Mouse (Mus musculus) liver, embryonic 12.5 days (tissue): Measurements from ENCODE around the gene Psme2. TPM values are rescaled to one million over a fixed set of nuclear protein-coding genes. Genes with fewer than 3 reads are reported as not detected.

Experiments used
- ATAC-seq: fragments of 200-750 bp; cut with Nextera tagmentation; 2 replicates; pipeline ENCODE4 v1.8.0; 2017; ENCODE audit warnings: moderate number of reproducible peaks, mild to moderate bottlenecking, moderate library complexity
- H3K27ac ChIP-seq: fragments of 300-500 bp; sonication (generic); 2 replicates; pipeline ENCODE4 v1.5.1; 2016; ENCODE audit warnings: mild to moderate bottlenecking
- H3K27me3 ChIP-seq: fragments of 300-500 bp; sonication (generic); replicated peaks from 2 replicates; pipeline ENCODE4 v1.6.1; 2016; ENCODE audit warnings: mild to moderate bottlenecking, moderate library complexity
- H3K36me3 ChIP-seq: fragments of 300-500 bp; sonication (generic); 2 replicates; pipeline ENCODE4 v1.6.1; 2016; ENCODE audit warnings: mild to moderate bottlenecking, moderate library complexity
- H3K4me1 ChIP-seq: fragments of 300-500 bp; sonication (generic); 2 replicates; pipeline ENCODE4 v1.6.1; 2016
- H3K4me2 ChIP-seq: fragments of 300-500 bp; sonication (generic); 2 replicates; pipeline ENCODE4 v1.6.1; 2016; ENCODE audit warnings: mild to moderate bottlenecking, moderate library complexity
- H3K4me3 ChIP-seq: fragments of 300-500 bp; sonication (generic); 2 replicates; pipeline ENCODE4 v1.5.1; 2016; ENCODE audit warnings: mild to moderate bottlenecking, moderate library complexity
- H3K9ac ChIP-seq: fragments of 300-500 bp; sonication (generic); 2 replicates; pipeline ENCODE4 v1.6.1; 2016; ENCODE audit warnings: mild to moderate bottlenecking, moderate library complexity
- H3K9me3 ChIP-seq: fragments of 300-500 bp; sonication (generic); replicated peaks from 2 replicates; pipeline ENCODE4 v1.6.1; 2016; ENCODE audit warnings: mild to moderate bottlenecking, moderate library complexity
- WGBS: fragments of 180-500 bp; shearing (Covaris S2); methylation state at CpG from one replicate; pipeline ENCODE4 v1.1.7; 2016; ENCODE audit not compliant: insufficient replicate concordance; 5-methylcytosine and 5-hydroxymethylcytosine counted together
- polyA plus RNA-seq: library from polyadenylated mRNA; unstranded; fragments of >200 nt; fragmentation: Nextera tagmentation; extraction: Ambion mirVana; gene quantifications from 2 replicates; pipeline ENCODE4 v1.2.1, GENCODE M21; 2016

The Psme2 gene
- polyA plus RNA-seq, 1 experiment from 2014 or later = 222 TPM

DNA sequence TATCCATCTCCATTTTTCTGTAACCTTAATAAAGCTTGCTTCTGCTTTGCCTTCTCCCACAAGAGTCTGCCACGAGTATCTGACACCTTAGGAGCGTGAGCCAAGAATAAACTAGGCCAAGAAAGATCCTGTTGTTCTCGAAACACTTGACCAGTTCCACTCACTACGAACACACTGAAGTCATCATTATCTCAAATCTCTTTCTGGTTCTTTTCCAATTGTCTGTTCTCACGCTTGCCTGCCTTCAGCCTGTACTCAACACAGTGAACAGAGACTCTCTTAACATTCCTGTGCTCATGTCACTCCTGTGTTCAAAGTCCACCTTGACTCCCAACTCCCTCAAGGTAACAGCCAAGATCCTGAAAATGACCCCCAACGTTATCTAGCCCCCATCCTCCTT lies 22.4 kb upstream of the Psme2 start:
- no peak overlapping the region for H3K9ac ChIP-seq
- H3K9me3 ChIP-seq = no peaks in the 10 kb centered on the region
- ATAC-seq = no peak
- no peaks in the 10 kb centered on the region for H3K27me3 ChIP-seq
- peak overlapping the region; percentile 63; the same call in 1 of the 2 replicates for H3K27ac ChIP-seq
- H3K36me3 ChIP-seq = peaks cover 24% of the 10 kb centered on the region
- H3K4me3 ChIP-seq = no peak overlapping the region
- WGBS = 69% methylated on average over 6 of the region's 6 CpGs
- H3K4me2 ChIP-seq = no peak overlapping the region
- H3K4me1 ChIP-seq = peaks cover 56% of the 10 kb centered on the region

DNA sequence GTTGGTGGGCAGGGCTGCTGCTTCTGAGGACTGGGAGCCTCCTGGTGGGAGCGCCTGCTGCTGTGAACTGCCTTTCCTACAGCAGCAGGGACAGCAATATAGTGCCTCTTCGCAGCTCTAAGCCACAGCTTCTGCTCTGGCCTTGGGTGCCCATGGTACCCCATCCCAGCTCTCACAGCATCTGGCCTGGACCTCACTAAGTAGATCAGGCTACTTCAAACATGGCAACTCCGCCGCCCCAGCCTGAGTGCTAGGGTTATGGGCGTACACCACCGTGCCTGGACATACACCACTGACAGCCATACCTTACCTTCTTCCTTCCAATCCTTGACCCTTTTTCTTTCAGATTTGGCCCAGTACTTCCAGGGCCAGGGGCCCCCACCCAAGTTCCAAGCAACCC lies 17.4 kb upstream of the Psme2 start:
- Histone ChIP-seq H3K27ac (no peak overlapping the region), H3K4me3 (no peak overlapping the region), H3K9me3 (no peaks in the 10 kb centered on the region), H3K27me3 (no peaks in the 10 kb centered on the region), H3K9ac (no peak overlapping the region), H3K36me3 (peaks cover 61% of the 10 kb centered on the region), H3K4me2 (no peak overlapping the region), H3K4me1 (peaks cover 45% of the 10 kb centered on the region)
- ATAC-seq = no peak
- 93% methylated on average over 6 of the region's 6 CpGs for WGBS

DNA sequence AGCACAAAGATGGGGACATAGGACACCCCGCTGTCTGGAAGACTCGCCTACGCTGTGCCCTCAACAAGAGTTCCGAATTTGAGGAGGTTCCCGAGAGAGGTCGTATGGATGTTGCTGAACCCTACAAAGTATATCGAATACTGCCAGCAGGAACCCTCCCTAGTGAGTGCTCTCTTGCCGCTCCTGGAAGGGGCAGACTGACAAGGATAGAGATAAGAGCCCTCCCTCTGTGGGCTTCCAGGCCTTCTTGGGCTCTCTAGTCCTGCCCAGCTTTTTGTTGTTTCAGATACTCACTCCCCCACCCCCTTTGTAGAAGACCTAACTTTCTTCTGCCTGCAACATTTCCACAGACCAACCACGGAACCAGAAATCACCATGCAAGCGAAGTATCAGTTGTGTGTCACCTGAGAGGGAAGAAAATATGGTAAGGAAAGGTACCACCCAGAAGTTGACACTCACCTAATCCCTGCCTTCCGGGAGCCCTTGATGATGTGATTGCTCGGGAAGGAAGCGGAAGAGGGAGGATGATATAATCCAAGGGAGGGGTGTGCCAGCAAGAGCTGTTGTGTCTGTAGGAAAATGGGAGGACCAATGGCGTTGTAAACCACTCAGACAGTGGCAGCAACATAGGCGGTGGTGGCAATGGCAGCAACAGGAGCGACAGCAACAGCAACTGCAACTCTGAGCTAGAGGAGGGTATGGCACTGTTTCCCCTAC lies 15.0 kb upstream of the Psme2 start:
- peak overlapping the region; percentile 70 for H3K4me2 ChIP-seq
- H3K36me3 ChIP-seq = peaks cover 84% of the 10 kb centered on the region
- no peaks in the 10 kb centered on the region for H3K9me3 ChIP-seq
- 72% methylated on average over 16 of the region's 16 CpGs for WGBS
- H3K27me3 ChIP-seq = no peaks in the 10 kb centered on the region
- H3K27ac ChIP-seq = peak overlapping the region; percentile 72
- peak overlapping the region; percentile 59 for H3K9ac ChIP-seq
- H3K4me3 ChIP-seq = peak overlapping the region; percentile 35
- peaks cover 46% of the 10 kb centered on the region for H3K4me1 ChIP-seq
- ATAC-seq = peak; percentile 37; the same call in 1 of the 2 replicates

DNA sequence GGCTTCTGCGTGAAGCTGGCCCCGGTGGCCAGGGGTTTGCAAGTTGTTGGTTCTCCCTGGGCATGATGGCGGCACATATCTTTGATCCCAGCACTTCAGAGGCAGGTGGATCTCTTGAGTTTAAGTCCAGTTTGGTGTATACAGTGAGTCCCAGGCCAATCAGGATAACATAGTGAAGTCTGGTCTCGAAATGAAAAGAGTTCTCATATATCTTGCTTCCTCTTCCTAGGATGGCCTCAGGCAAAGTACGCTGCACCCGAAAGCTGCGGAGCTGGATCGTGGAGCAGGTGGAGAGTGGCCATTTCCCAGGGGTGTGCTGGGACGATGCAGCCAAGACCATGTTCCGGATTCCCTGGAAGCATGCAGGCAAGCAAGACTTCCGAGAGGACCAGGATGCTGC lies 13.9 kb upstream of the Psme2 start:
- Histone ChIP-seq H3K36me3 (peaks cover 86% of the 10 kb centered on the region), H3K27me3 (no peaks in the 10 kb centered on the region), H3K9ac (peak overlapping the region; percentile 70), H3K4me3 (peak overlapping the region; percentile 63), H3K27ac (peak overlapping the region; percentile 94), H3K9me3 (no peaks in the 10 kb centered on the region), H3K4me1 (peaks cover 46% of the 10 kb centered on the region), H3K4me2 (peak overlapping the region; percentile 70)
- WGBS = 87% methylated on average over 11 of the region's 11 CpGs
- ATAC-seq = no peak

DNA sequence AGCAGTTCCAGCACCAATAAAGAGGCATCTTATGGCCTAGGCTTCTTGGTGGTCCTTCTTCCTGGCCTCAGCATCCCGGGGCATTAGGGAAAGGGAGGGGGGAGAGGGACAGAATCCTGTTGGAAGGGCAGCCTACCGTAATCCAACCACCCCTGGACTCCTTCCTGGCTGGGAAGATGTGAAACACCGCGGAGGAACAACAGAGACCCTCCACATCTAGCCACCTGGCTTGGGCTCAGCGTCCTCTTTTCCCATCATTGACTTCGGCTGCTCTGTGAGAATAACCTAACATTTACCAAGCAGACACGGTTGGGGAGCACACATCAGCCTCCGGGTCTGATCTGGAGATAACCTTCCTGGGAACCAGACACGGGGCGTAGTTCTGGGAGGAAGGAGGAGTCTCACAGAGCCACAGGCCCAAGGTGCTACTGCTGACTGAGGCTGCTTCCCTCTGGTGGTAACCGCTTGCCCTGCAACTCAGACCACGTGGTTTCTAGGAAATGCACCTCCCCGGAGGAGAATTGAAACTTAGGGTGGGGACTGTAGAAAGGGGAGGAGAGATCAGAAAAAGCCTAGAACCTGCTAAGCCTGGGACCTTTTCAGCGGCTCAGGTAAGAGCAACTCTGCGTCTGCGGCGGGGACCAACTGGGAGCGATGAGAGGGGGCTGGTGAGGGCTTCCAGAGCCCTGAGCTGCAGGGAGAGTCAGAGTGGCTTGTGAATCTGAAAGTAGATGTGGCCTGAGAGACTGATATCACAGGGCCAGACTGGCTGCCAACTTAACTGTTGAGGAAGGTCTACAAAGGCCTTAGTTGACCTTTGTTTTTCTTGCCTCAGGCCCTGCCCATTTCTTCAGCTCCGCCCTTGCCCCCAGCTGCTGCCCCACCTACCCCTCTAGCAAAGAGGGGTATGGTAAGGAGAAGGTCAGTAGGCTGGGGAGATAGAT lies 13.0 kb upstream of the Psme2 start:
- peak; percentile 94 for ATAC-seq
- Histone ChIP-seq H3K4me2 (peak overlapping the region; percentile 70), H3K27ac (peak overlapping the region; percentile 94), H3K9ac (peak overlapping the region; percentile 72), H3K4me1 (peaks cover 46% of the 10 kb centered on the region), H3K36me3 (peaks cover 86% of the 10 kb centered on the region), H3K27me3 (no peaks in the 10 kb centered on the region), H3K4me3 (peak overlapping the region; percentile 63), H3K9me3 (no peaks in the 10 kb centered on the region)
- WGBS = 16% methylated on average over 19 of the region's 19 CpGs

DNA sequence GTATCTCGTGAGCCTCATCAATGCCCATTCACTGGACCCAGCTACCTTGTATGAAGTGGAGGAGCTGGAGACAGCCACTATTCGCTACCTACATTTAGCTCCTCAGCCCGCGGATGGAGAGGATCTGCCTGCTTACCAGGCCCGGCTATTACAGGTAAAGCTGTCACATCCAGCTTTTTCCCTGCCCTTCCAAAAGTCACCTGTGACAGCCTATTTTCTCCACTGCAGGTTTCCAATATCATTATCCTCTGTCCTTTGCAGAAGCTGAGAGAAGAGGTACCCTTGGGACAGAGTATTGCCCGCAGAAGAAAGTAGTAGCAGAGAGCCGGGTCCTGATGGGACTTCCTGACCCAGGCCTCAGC lies 12.3 kb upstream of the Psme2 start, which contains the start of gene Irf9:
Irf9 (plus strand) TSS at position 301 of the 362 bp plus-strand sequence.
- Histone ChIP-seq H3K27ac (peak within 1 kb of the TSS; percentile 94), H3K9ac (peak within 1 kb of the TSS; percentile 72), H3K4me2 (peak within 1 kb of the TSS; percentile 70), H3K9me3 (no peaks in the 10 kb centered on the region), H3K4me1 (peaks cover 46% of the 10 kb centered on the region), H3K36me3 (peaks cover 86% of the 10 kb centered on the region), H3K27me3 (no peaks in the 10 kb centered on the region), H3K4me3 (peak within 1 kb of the TSS; percentile 63)
- 81% methylated on average over 7 of the region's 7 CpGs for WGBS
- no peak for ATAC-seq

DNA sequence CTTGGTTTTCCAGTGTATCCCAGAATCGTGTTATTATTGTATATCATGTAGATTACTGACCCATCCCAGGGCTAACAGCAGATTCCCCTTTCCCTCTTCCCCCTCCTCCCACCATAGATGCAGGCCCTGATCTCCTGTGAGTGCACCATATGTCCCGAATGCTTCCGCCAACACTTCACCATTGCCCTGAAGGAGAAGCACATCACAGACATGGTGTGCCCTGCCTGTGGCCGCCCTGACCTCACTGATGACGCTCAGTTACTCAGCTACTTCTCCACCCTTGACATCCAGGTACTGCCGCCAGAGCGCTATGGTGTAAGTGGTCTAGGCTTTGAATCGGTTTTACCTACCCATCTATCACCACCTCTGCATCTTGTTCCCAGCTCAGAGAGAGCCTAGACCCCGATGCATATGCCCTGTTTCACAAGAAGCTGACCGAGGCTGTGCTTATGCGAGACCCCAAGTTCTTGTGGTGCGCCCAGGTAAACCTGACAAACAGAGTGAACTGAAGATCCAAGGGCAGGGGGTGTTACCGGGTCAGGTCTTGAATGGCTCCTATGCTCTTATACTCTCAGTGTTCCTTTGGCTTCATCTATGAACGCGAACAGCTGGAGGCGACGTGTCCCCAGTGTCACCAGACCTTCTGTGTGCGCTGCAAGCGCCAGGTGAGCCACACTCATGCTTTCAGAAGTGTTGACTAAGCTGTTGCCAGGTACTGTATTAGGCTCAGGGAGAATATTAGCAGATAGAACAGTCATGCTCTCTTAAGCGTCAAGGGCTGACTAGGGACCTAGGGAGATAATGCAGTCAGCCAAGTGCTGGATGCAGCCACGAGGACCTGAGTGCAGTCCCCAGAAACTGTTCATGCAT lies 7.8 kb upstream of the Psme2 start:
- peaks cover 21% of the 10 kb centered on the region for H3K4me1 ChIP-seq
- H3K4me3 ChIP-seq = no peak overlapping the region
- no peaks in the 10 kb centered on the region for H3K27me3 ChIP-seq
- no peak overlapping the region for H3K9ac ChIP-seq
- ATAC-seq = no peak
- H3K9me3 ChIP-seq = no peaks in the 10 kb centered on the region
- peaks cover 96% of the 10 kb centered on the region for H3K36me3 ChIP-seq
- no peak overlapping the region for H3K4me2 ChIP-seq
- no peak overlapping the region for H3K27ac ChIP-seq
- 92% methylated on average over 21 of the region's 21 CpGs for WGBS

DNA sequence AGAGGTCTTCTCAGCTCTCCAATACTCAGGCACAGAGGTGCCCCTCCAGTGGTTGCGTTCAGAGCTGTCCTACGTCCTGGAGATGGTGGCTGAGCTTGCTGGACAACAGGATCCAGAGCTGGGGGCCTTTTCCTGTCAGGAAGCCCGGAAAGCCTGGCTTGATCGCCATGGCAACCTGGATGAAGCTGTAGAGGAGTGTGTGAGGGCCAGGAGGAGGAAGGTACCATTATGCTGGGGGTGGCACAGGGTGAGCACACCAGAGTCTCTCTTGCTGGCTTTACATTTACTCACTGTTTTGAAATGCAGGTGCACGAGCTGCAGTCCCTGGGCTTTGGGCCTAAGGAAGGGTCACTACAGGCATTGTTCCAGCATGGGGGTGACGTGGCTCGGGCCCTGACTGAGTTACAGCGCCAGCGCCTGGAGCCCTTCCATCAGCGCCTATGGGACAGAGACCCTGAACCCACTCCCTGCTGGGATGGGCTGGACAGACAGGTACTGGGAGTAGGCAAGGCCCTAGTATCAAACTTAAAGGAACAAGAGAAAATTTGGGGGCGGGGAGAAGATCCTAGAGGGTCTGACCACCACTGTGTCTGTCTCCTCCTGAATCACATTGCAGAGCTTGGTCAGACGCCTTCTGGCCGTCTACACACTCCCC lies 5.2 kb upstream of the Psme2 start:
- Histone ChIP-seq H3K4me1 (peaks cover 24% of the 10 kb centered on the region), H3K9me3 (no peaks in the 10 kb centered on the region), H3K9ac (no peak overlapping the region), H3K27ac (0 out of 2 replicates have a peak overlapping the region, but pooled peaks have one; percentile 12), H3K4me3 (no peak overlapping the region), H3K4me2 (no peak overlapping the region), H3K36me3 (peaks cover 76% of the 10 kb centered on the region), H3K27me3 (no peaks in the 10 kb centered on the region)
- 87% methylated on average over 13 of the region's 13 CpGs for WGBS
- no peak for ATAC-seq

DNA sequence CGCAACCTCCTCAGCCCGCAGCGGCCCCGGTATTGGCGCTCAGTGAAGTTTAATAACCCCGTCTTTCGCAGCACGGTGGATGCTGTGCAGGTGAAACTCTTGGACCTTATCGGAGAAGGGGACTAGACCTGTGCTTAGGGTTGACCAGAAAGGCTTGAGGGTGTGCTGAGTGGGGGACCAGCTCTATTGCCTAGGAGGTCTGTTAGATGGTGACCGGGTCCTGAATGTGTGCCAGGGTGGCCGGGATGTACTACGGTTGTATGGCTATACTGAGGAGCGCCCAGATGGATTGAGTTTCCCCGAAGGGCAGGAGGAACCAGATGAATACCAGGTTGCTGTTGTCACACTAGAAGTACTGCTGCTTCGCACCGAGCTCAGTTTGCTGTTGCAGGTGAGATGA lies 1.3 kb upstream of the Psme2 start:
- Histone ChIP-seq H3K4me2 (peak overlapping the region; percentile 93), H3K27ac (peak overlapping the region; percentile 94), H3K4me1 (peaks cover 52% of the 10 kb centered on the region), H3K9ac (peak overlapping the region; percentile 92), H3K36me3 (peaks cover 60% of the 10 kb centered on the region), H3K9me3 (no peaks in the 10 kb centered on the region), H3K27me3 (no peaks in the 10 kb centered on the region), H3K4me3 (peak overlapping the region; percentile 82)
- ATAC-seq = no peak
- WGBS = 4% methylated on average over 16 of the region's 16 CpGs

DNA sequence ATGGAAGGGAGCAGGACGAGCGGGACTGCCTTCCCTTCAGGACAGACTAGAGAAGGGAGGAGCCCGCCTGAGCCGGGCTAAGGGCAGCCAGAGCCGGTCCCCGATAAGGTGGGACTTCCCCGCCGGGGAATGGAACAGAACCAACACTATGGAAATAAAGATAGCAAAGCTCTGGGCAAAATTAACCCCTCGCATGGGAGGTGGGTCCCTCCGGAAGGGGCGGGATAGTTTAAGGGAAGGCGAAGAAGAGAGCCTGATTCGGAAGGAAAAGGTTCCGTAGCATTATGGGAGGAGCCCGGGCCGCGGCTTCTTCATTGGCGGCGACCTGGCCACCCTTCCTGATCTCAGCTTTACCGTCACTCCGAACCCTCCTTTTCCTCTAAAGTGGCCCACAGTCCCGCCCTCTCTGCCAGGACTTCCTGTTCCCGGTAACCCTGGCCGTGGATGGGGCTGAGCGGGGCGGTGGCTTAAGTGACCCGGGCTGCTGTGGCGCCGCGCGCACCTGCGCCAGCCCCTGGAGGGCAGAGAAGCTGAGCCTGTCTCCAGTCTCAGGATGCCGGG lies 498 bp upstream of the Psme2 start, which contains the start of gene Rnf31:
Rnf31 (plus strand) TSS at position 378 of the 561 bp plus-strand sequence.
- H3K4me2 ChIP-seq = peak within 1 kb of the TSS; percentile 93
- H3K9me3 ChIP-seq = no peaks in the 10 kb centered on the region
- peak within 1 kb of the TSS; percentile 92 for H3K9ac ChIP-seq
- peak within 1 kb of the TSS; percentile 82 for H3K4me3 ChIP-seq
- WGBS = under 1% methylated on average over 33 of the region's 33 CpGs
- no peaks in the 10 kb centered on the region for H3K27me3 ChIP-seq
- H3K27ac ChIP-seq = peak within 1 kb of the TSS; percentile 94
- peaks cover 57% of the 10 kb centered on the region for H3K36me3 ChIP-seq
- peak; percentile 91 for ATAC-seq
- peaks cover 60% of the 10 kb centered on the region for H3K4me1 ChIP-seq
